Mouse (Mus musculus) stomach, postnatal 0 days (tissue): Measurements from ENCODE around the gene Trim28.

Experiments used
- CTCF ChIP-seq: IDR thresholded peaks from 2 replicates; pipeline ENCODE4 v1.5.1; 2016; ENCODE audit warnings: antibody characterized with exemption, low read depth, mild to moderate bottlenecking, moderate library complexity
- EP300 ChIP-seq: optimal IDR thresholded peaks from 2 replicates; pipeline ENCODE3; 2016; ENCODE audit warnings: antibody characterized with exemption

DNA sequence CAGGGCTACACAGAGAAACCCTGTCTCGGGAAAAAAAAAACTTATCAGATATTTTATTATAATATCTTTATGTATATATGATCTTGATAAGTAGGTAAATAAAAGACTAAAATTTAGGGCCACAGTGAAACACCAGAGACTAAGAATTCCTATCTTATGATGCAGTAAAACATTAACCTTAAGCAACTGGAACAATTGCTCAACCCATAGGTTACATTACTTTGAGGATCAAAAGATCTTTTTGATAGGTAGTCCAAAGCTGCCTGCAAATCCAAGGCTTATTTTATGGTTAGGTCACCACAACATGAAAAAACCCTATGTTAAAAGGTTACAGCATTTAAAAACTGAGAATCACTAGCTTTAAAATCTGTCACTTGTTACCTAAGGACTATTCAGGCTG lies 2.7 kb downstream of the Trim28 start:
- no peak for TF ChIP-seq CTCF
- TF ChIP-seq EP300, result no peak
